Mouse (Mus musculus): ENCODE measurements around the gene Plxna4.

DNA sequence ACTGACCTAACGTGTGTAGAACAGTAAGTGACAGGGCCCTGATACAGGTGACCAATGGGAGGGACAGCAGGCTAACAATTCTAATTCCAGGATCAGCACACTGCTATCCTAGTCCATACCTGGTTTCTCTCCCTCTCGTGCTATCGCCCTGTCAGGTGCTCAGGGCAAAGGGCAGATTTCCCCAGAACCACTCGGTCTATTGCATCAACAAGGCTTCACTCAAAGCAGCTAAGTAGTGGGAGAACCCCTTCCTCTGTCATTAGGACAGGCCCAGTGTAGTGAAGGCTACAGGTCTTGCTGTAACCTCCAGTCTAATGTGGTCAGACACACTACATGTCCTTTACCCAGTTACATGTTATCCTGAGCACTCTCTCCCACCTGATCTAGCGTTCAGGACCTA lies 176.7 kb downstream of the Plxna4 start:
- no peak for TF ChIP-seq POLR2A (IDR thresholded peaks at IDR 0.05; ENCODE audit: low read depth, low read length)
- TF ChIP-seq CTCF (conservative IDR thresholded peaks at IDR 0.05 in 1 of 2, IDR thresholded peaks at IDR 0.05 in 1 of 2; ENCODE audit: low read depth in 2 of 2, low read length in 2 of 2): no peak
- TF ChIP-seq MAFK (IDR thresholded peaks at IDR 0.05; ENCODE audit: insufficient replicate concordance, low read length): no peak
- TF ChIP-seq EP300 (IDR thresholded peaks at IDR 0.05; ENCODE audit: low read length): no peak
- no peak for TF ChIP-seq RAD21 (IDR thresholded peaks at IDR 0.05; ENCODE audit: low read depth, low read length)
- no peak for TF ChIP-seq NRF1 (IDR thresholded peaks at IDR 0.05; ENCODE audit: low read depth, low read length)
- no peak for TF ChIP-seq ZC3H11A (IDR thresholded peaks at IDR 0.05; ENCODE audit: low read depth, low read length)
- TF ChIP-seq PAX5 (IDR thresholded peaks at IDR 0.05; ENCODE audit: low read length): no peak
